Mouse (Mus musculus): ENCODE data around the gene Defb7. TPM values are rescaled to one million over a fixed set of nuclear protein-coding genes. Genes with fewer than 3 reads are reported as not detected.

The Defb7 gene
- polyA plus RNA-seq (2016; fragmentation: Nextera tagmentation; extraction: Ambion mirVana): not detected in 2 replicates

GRCm38 (mm10) chr8:19494797-19495196 is at the start of gene Defb7:
TSS of gene Defb7 (plus strand) at chr8:19495097.
- H3K4me1 ChIP-seq: no peaks in the 10 kb centered on the region
- H3K36me3 ChIP-seq: no peaks in the 10 kb centered on the region
- H3K4me3 ChIP-seq: no peak within 1 kb of the TSS
- no peak within 1 kb of the TSS for H3K9ac ChIP-seq
- H3K27me3 ChIP-seq: no peaks in the 10 kb centered on the region
- ATAC-seq (ENCODE audit: low FRiP score): no peak
- no peak within 1 kb of the TSS for H3K4me2 ChIP-seq (replicated peaks)
- 95% methylated on average over 2 of the region's 2 CpGs for WGBS
- H3K9me3 ChIP-seq (replicated peaks): peaks cover 2% of the 10 kb centered on the region; the same call in 1 of the 2 replicates
- H3K27ac ChIP-seq: no peak within 1 kb of the TSS

- Histone ChIP-seq H3K9me3 (replicated peaks) (no peaks in the 10 kb centered on the region), H3K4me3 (no peak overlapping the region), H3K9ac (no peak overlapping the region), H3K36me3 (no peaks in the 10 kb centered on the region), H3K27me3 (no peaks in the 10 kb centered on the region), H3K27ac (no peak overlapping the region), H3K4me2 (replicated peaks) (no peak overlapping the region), H3K4me1 (no peaks in the 10 kb centered on the region)
- 79% methylated on average over 1 of the region's 1 CpGs for WGBS
- no peak for ATAC-seq (ENCODE audit: low FRiP score)
Observed at GRCm38 (mm10) chr8:19446378-19446777, 48.5 kb upstream of the Defb7 start.

DNA sequence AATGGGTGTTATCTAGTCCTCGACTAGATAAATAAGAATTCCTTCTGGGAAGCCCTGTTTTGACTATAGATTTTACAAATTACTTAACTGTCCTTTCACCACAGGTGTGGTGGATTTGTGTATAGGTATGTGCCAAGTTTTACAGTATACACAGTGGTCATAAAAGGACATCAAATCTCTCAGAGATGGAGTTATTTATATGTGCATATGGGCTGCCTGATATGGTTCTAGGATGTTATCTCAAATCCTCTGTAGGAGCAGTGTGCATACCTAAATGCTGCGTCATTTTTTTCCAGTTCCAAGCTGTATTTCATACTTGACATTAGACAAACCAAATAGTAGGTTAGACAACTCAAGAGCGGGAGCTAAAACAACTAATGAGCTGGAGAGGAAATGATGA is 33.5 kb upstream of the Defb7 start:
- Histone ChIP-seq H3K4me2 (replicated peaks) (no peak overlapping the region), H3K27ac (no peak overlapping the region), H3K4me3 (no peak overlapping the region), H3K9me3 (replicated peaks) (peaks cover 13% of the 10 kb centered on the region; the same call in 1 of the 2 replicates), H3K9ac (no peak overlapping the region), H3K27me3 (no peaks in the 10 kb centered on the region), H3K36me3 (no peaks in the 10 kb centered on the region), H3K4me1 (no peaks in the 10 kb centered on the region)
- WGBS: 82% methylated on average over 3 of the region's 3 CpGs
- no peak for ATAC-seq (ENCODE audit: low FRiP score)

DNA sequence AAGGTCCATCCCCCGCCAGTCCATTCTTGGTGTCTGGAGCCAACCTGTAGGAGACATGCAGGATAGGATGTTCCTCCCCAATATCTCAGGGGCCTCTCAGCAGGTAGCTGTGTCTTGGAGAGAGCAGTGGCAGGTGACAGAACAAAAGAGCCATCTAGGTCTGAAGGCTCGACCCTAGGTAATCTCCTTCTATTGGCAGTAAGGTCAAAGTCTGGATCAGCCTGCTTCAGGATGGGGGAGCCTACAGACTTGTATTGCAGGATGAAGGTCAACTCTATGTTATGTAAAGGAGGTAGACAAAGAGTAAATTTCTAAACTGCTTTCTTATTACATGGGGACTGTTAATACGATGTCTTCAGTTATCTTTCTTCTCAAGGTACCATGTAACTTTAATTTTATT is 25.9 kb upstream of the Defb7 start:
- ATAC-seq (ENCODE audit: low FRiP score): no peak
- H3K4me2 ChIP-seq (replicated peaks): no peak overlapping the region

DNA sequence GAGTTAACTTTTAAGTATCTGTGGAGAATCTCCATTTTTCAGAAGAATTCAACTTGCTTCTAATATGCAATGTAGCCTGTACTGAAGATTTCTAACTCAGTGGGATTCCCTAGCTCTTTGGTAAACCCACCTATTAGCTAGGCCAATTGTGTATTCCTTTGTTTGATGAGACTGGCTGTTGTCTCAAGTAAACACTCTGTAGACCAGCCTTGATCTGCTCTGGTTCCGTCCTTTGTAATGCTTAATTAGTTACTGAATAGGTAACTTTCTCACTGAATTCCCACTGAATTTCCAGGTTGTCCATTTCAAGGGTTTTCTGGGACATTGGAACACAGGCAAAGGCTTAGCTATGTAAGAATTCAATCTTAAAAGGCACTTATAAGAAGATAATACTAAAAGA is 5.6 kb downstream of the Defb7 start:
- Histone ChIP-seq H3K4me1 (no peaks in the 10 kb centered on the region), H3K9me3 (replicated peaks) (peaks cover 29% of the 10 kb centered on the region), H3K4me2 (replicated peaks) (no peak overlapping the region), H3K9ac (no peak overlapping the region), H3K4me3 (no peak overlapping the region), H3K36me3 (no peaks in the 10 kb centered on the region), H3K27ac (no peak overlapping the region), H3K27me3 (no peaks in the 10 kb centered on the region)
- WGBS: 73% methylated on average over 1 of the region's 1 CpGs
- ATAC-seq (ENCODE audit: low FRiP score): no peak

More for the DNA sequence above, 25.9 kb upstream of the Defb7 start:
- H3K4me3 ChIP-seq: no peak overlapping the region
- no peaks in the 10 kb centered on the region for H3K9me3 ChIP-seq (replicated peaks)
- H3K4me1 ChIP-seq: no peaks in the 10 kb centered on the region
- no peaks in the 10 kb centered on the region for H3K27me3 ChIP-seq
- H3K36me3 ChIP-seq: no peaks in the 10 kb centered on the region
- H3K9ac ChIP-seq: no peak overlapping the region
- H3K27ac ChIP-seq: no peak overlapping the region
- 80% methylated on average over 3 of the region's 3 CpGs for WGBS

GRCm38 (mm10) chr8:19535195-19535829 is 40.4 kb downstream of the Defb7 start:
- Histone ChIP-seq H3K9me3 (replicated peaks) (peaks cover 14% of the 10 kb centered on the region), H3K27me3 (peaks cover 24% of the 10 kb centered on the region), H3K4me3 (peak overlapping the region; percentile 41), H3K4me1 (no peaks in the 10 kb centered on the region), H3K27ac (no peak overlapping the region), H3K4me2 (replicated peaks) (peak overlapping the region; percentile 66), H3K9ac (peak overlapping the region; percentile 57; the same call in 1 of the 2 replicates), H3K36me3 (no peaks in the 10 kb centered on the region)
- peak; percentile 84 for ATAC-seq (ENCODE audit: low FRiP score)
- WGBS: 6% methylated on average over 68 of the region's 75 CpGs

DNA sequence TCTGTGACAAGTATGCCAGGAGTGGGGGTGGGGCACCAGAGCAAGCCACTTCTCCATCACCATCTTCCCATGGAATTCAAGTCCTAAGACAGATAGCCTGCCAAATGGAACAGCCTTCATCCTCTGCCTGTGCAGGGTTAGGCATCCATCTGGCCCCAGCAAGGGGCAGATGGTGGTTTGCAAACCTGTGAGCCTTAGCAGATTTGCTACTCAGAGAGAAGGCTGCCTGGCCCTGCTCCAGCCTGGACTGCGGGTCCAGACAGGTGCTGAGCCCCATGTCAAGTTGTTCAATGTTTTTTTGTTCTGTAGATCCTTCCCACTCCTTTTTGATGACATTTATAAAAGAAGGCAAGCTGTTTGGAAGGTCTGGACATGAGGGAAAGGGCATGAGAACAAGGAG is 45.5 kb downstream of the Defb7 start:
- H3K4me1 ChIP-seq: no peaks in the 10 kb centered on the region
- no peak overlapping the region for H3K27ac ChIP-seq
- H3K9me3 ChIP-seq (replicated peaks): peaks cover 14% of the 10 kb centered on the region
- H3K9ac ChIP-seq: no peak overlapping the region
- peaks cover 11% of the 10 kb centered on the region for H3K27me3 ChIP-seq
- no peak overlapping the region for H3K4me2 ChIP-seq (replicated peaks)
- WGBS: 85% methylated on average over 1 of the region's 1 CpGs
- no peaks in the 10 kb centered on the region for H3K36me3 ChIP-seq
- H3K4me3 ChIP-seq: no peak overlapping the region
- ATAC-seq (ENCODE audit: low FRiP score): no peak

Small RNA genes lying within 50 kb of the gene (microRNA-seq; reads per million reads assigned to microRNA genes)
- gene Gm27288 (not detected), gene Gm27852 (not detected)

Other genes starting within 250 kb of the Defb7 start
- gene Defb5, start 247.5 kb upstream of the Defb7 start, polyA plus RNA-seq (2016; fragmentation: Nextera tagmentation; extraction: Ambion mirVana): not detected in 2 replicates
- gene Defb3, start 201.7 kb upstream of the Defb7 start, polyA plus RNA-seq (2016; fragmentation: Nextera tagmentation; extraction: Ambion mirVana): not detected in 2 replicates
- not detected in 2 replicates for gene Defb8, start 47.5 kb upstream of the Defb7 start, polyA plus RNA-seq (2016; fragmentation: Nextera tagmentation; extraction: Ambion mirVana)
- gene 4930467E23Rik, start 234.5 kb downstream of the Defb7 start, polyA plus RNA-seq (2016; fragmentation: Nextera tagmentation; extraction: Ambion mirVana): 0.09 TPM in 1 of 2 replicates, not detected in the other

All from hindbrain, embryonic 12.5 days (tissue).